Mouse (Mus musculus) heart, postnatal 0 days (tissue): ENCODE results near the gene Fam20a. TPM values are rescaled to one million over a fixed set of nuclear protein-coding genes. Genes with fewer than 3 reads are reported as not detected.

Experiments
- ATAC-seq: fragments of 200-750 bp; cut with Nextera tagmentation; 2 replicates; pipeline ENCODE4 v1.8.0; 2017; ENCODE audit warnings: low read depth, moderate number of reproducible peaks, moderate library complexity; ENCODE audit not compliant: insufficient read depth
- DNase-seq: peaks from one replicate; pipeline ENCODE4 v3.0.0-alpha.2; 2016; ENCODE audit warnings: low spot score
- H3K27ac ChIP-seq: fragments of 300-500 bp; sonication (generic); 2 replicates; pipeline ENCODE4 v1.5.1; 2014; ENCODE audit warnings: low read depth, mild to moderate bottlenecking
- H3K27me3 ChIP-seq: fragments of 300-500 bp; sonication (generic); 2 replicates; pipeline ENCODE4 v1.6.1; 2014; ENCODE audit warnings: low read length, mixed read lengths; ENCODE audit not compliant: control insufficient read depth, insufficient read depth
- H3K36me3 ChIP-seq: fragments of 300-500 bp; sonication (generic); replicated peaks from 2 replicates; pipeline ENCODE4 v1.6.1; 2014; ENCODE audit warnings: low read length, mixed read lengths; ENCODE audit not compliant: control insufficient read depth, insufficient read depth
- H3K4me1 ChIP-seq: fragments of 300-500 bp; sonication (generic); 2 replicates; pipeline ENCODE4 v1.6.1; 2014; ENCODE audit warnings: antibody characterized with exemption; ENCODE audit not compliant: control insufficient read depth, insufficient read depth
- H3K4me2 ChIP-seq: fragments of 300-500 bp; sonication (generic); 2 replicates; pipeline ENCODE4 v1.6.1; 2014; ENCODE audit warnings: low read depth, mild to moderate bottlenecking, low read length, moderate library complexity
- H3K4me3 ChIP-seq: fragments of 300-500 bp; sonication (generic); 2 replicates; pipeline ENCODE4 v1.5.1; 2014; ENCODE audit warnings: low read depth, low read length
- H3K9ac ChIP-seq: fragments of 300-500 bp; sonication (generic); replicated peaks from 2 replicates; pipeline ENCODE4 v1.6.1; 2014; ENCODE audit warnings: low read depth, low read length, mixed read lengths
- H3K9me3 ChIP-seq: fragments of 300-500 bp; sonication (generic); replicated peaks from 2 replicates; pipeline ENCODE4 v1.6.1; 2016; ENCODE audit warnings: low read length; ENCODE audit not compliant: control insufficient read depth
- CTCF ChIP-seq: IDR thresholded peaks from 2 replicates; pipeline ENCODE4 v1.5.1; 2016; ENCODE audit warnings: antibody characterized with exemption, control low read depth, low read depth
- EP300 ChIP-seq: IDR thresholded peaks from 2 replicates; pipeline ENCODE4 v1.6.1; 2016; ENCODE audit warnings: antibody characterized with exemption, low read depth
- WGBS: fragments of 180-500 bp; shearing (Covaris S2); extraction: QIAGEN DNeasy Blood & Tissue Kit; methylation state at CpG from one replicate; pipeline ENCODE4 v1.1.7; 2014; 5-methylcytosine and 5-hydroxymethylcytosine counted together
- polyA plus RNA-seq: library from polyadenylated mRNA; unstranded; fragments of >200 nt; fragmentation: Nextera tagmentation; extraction: Ambion mirVana; gene quantifications from 2 replicates; pipeline ENCODE4 v1.2.1, GENCODE M21; 2015
- total RNA-seq: library from RNA; depleted of rRNA; stranded (reverse); fragments of >200 nt; gene quantifications from 2 replicates; pipeline ENCODE4 v1.2.3, GENCODE M21; 2014; ENCODE audit warnings: low replicate concordance

The Fam20a gene
- total and polyA plus RNA-seq, 2 experiments from 2014 or later: 3.0 to 6.8 TPM

- H3K36me3 ChIP-seq: no peaks in the 10 kb centered on the region
- peaks cover 8% of the 10 kb centered on the region; the same call in 1 of the 2 replicates for H3K4me1 ChIP-seq
- ATAC-seq (peak; percentile 80), DNase-seq (peak; percentile 53)
- H3K27ac ChIP-seq: peak overlapping the region; percentile 69
- under 1% methylated on average over 40 of the region's 40 CpGs for WGBS
- peak overlapping the region; percentile 85 for H3K4me2 ChIP-seq
- no peaks in the 10 kb centered on the region for H3K9me3 ChIP-seq
- peak overlapping the region; percentile 47 for H3K9ac ChIP-seq
- TF ChIP-seq CTCF: no peak
- TF ChIP-seq EP300: no peak
- H3K4me3 ChIP-seq: peak overlapping the region; percentile 54
- H3K27me3 ChIP-seq: no peaks in the 10 kb centered on the region
Measured at GRCm38 (mm10) chr11:109721320-109721780, 729 bp downstream of the Fam20a start.

- H3K27ac ChIP-seq: peak overlapping the region; percentile 69
- ATAC-seq: peak; percentile 15; the same call in 1 of the 2 replicates
Measured at GRCm38 (mm10) chr11:109720809-109721319, 1.2 kb downstream of the Fam20a start.

GRCm38 (mm10) chr11:109719399-109719798 lies 2.7 kb downstream of the Fam20a start:
- Histone ChIP-seq H3K4me3 (no peak overlapping the region), H3K27me3 (no peaks in the 10 kb centered on the region), H3K36me3 (no peaks in the 10 kb centered on the region), H3K27ac (no peak overlapping the region), H3K4me2 (no peak overlapping the region), H3K9me3 (no peaks in the 10 kb centered on the region), H3K9ac (no peak overlapping the region), H3K4me1 (peaks cover 8% of the 10 kb centered on the region; the same call in 1 of the 2 replicates)
- WGBS: 91% methylated on average over 3 of the region's 3 CpGs
- ATAC-seq (no peak), DNase-seq (no peak)
- TF ChIP-seq EP300 (no peak), CTCF (no peak)

More at GRCm38 (mm10) chr11:109720809-109721319, 1.2 kb downstream of the Fam20a start:
- H3K9ac ChIP-seq: peak overlapping the region; percentile 47
- H3K4me2 ChIP-seq: peak overlapping the region; percentile 85
- no peaks in the 10 kb centered on the region for H3K27me3 ChIP-seq
- TF ChIP-seq CTCF (no peak), EP300 (no peak)
- peaks cover 8% of the 10 kb centered on the region; the same call in 1 of the 2 replicates for H3K4me1 ChIP-seq
- peak; percentile 24 for DNase-seq
- H3K9me3 ChIP-seq: no peaks in the 10 kb centered on the region
- peak overlapping the region; percentile 54 for H3K4me3 ChIP-seq
- WGBS: 25% methylated on average over 12 of the region's 12 CpGs
- no peaks in the 10 kb centered on the region for H3K36me3 ChIP-seq

GRCm38 (mm10) chr11:109717966-109718895 lies 3.8 kb downstream of the Fam20a start:
- H3K9ac ChIP-seq: no peak overlapping the region
- TF ChIP-seq EP300 (no peak), CTCF (no peak)
- no peaks in the 10 kb centered on the region for H3K27me3 ChIP-seq
- no peaks in the 10 kb centered on the region for H3K9me3 ChIP-seq
- H3K4me2 ChIP-seq: no peak overlapping the region
- no peak for ATAC-seq
- WGBS: 85% methylated on average over 15 of the region's 15 CpGs
- no peaks in the 10 kb centered on the region for H3K36me3 ChIP-seq
- H3K4me1 ChIP-seq: peaks cover 8% of the 10 kb centered on the region; the same call in 1 of the 2 replicates
- no peak overlapping the region for H3K27ac ChIP-seq
- no peak for DNase-seq
- no peak overlapping the region for H3K4me3 ChIP-seq

GRCm38 (mm10) chr11:109717448-109717847 lies 4.6 kb downstream of the Fam20a start:
- Histone ChIP-seq H3K4me3 (no peak overlapping the region), H3K4me1 (peaks cover 8% of the 10 kb centered on the region; the same call in 1 of the 2 replicates), H3K9me3 (no peaks in the 10 kb centered on the region), H3K4me2 (no peak overlapping the region), H3K27me3 (no peaks in the 10 kb centered on the region), H3K9ac (no peak overlapping the region), H3K27ac (no peak overlapping the region), H3K36me3 (no peaks in the 10 kb centered on the region)
- no peak for ATAC-seq
- WGBS: 74% methylated on average over 5 of the region's 5 CpGs
- no peak for DNase-seq
- TF ChIP-seq CTCF: no peak
- TF ChIP-seq EP300: no peak
